Mouse (Mus musculus): ENCODE data around the gene Klf3.

DNA sequence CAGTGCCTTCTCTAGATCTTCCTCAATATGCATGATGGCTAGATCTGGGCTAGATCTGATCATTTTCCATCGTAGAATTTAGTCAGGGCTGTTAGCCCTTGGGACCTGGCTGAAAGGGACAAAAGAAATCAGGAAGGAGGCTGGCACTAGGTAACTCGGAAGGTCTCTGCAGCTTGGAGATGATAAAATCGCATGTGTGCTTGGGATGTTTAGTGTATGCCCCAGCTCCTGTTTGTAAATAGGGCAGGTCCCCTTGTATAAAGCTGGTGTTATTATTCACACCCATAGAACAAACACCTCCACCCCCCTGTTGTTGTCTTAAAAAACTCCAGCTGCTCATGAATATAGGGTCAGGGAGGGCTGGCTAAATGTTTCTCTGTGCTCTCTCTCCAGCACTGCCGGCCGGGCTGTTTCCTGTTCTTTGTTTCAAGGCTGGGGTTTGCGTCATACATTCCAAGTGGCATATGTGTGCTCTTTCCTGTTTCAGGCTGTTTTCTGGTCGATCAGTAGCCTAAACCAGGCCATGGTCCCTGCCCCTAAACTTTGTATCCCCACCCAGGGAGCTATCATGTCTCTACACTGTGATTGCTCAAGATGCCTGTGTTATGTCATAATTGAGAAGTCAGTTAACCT is 2.8 kb downstream of the Klf3 start:
- TF ChIP-seq POLR2A (IDR thresholded peaks at IDR 0.05; ENCODE audit: insufficient read depth, low read depth, low read length) (peak; percentile 85), CTCF (IDR thresholded peaks at IDR 0.05) (no peak), EP300 (IDR thresholded peaks at IDR 0.05; ENCODE audit: insufficient read depth, low read depth, low read length) (peak; percentile 97)
